Mouse (Mus musculus) forebrain, embryonic 16.5 days (tissue): ENCODE data around the gene Fignl1. TPM values are rescaled to one million over a fixed set of nuclear protein-coding genes. Genes with fewer than 3 reads are reported as not detected.
A peak's percentile ranks its signal among the peaks of the same experiment; 100 is the strongest.

Experiments
- ATAC-seq: fragments of 200-750 bp; cut with Nextera tagmentation; 2 replicates; pipeline ENCODE4 v1.8.0; 2017; ENCODE audit warnings: mild to moderate bottlenecking, moderate library complexity
- H3K27ac ChIP-seq: fragments of 300-500 bp; sonication (generic); 2 replicates; pipeline ENCODE4 v1.5.1; 2014; ENCODE audit warnings: low read length, control low read depth
- H3K27me3 ChIP-seq: fragments of 300-500 bp; sonication (generic); replicated peaks from 2 replicates; pipeline ENCODE4 v1.6.1; 2014; ENCODE audit warnings: low read length; ENCODE audit not compliant: control insufficient read depth, insufficient read depth
- H3K36me3 ChIP-seq: fragments of 300-500 bp; sonication (generic); 2 replicates; pipeline ENCODE4 v1.6.1; 2014; ENCODE audit not compliant: control insufficient read depth, insufficient read depth
- H3K4me1 ChIP-seq: fragments of 300-500 bp; sonication (generic); replicated peaks from 2 replicates; pipeline ENCODE4 v1.6.1; 2014; ENCODE audit warnings: low read length; ENCODE audit not compliant: control insufficient read depth, insufficient read depth
- H3K4me2 ChIP-seq: fragments of 300-500 bp; sonication (generic); 2 replicates; pipeline ENCODE4 v1.6.1; 2014; ENCODE audit warnings: mild to moderate bottlenecking, low read length, control low read depth
- H3K4me3 ChIP-seq: fragments of 300-500 bp; sonication (generic); replicated peaks from 2 replicates; pipeline ENCODE4 v1.5.1; 2014; ENCODE audit warnings: mild to moderate bottlenecking, low read length, control low read depth
- H3K9ac ChIP-seq: fragments of 300-500 bp; sonication (generic); replicated peaks from 2 replicates; pipeline ENCODE4 v1.6.1; 2014; ENCODE audit warnings: low read depth, low read length, control low read depth
- H3K9me3 ChIP-seq: fragments of 300-500 bp; sonication (generic); 2 replicates; pipeline ENCODE4 v1.6.1; 2016; ENCODE audit warnings: low read length; ENCODE audit not compliant: control insufficient read depth
- WGBS: fragments of 180-500 bp; shearing (Covaris S2); extraction: QIAGEN DNeasy Blood & Tissue Kit; methylation state at CpG from one replicate; pipeline ENCODE4 v1.1.7; 2014; 5-methylcytosine and 5-hydroxymethylcytosine counted together
- polyA plus RNA-seq: library from polyadenylated mRNA; unstranded; fragments of >200 nt; fragmentation: Nextera tagmentation; extraction: Ambion mirVana; gene quantifications from 2 replicates; pipeline ENCODE4 v1.2.1, GENCODE M21; 2015

The Fignl1 gene
- polyA plus RNA-seq, 1 experiment from 2014 or later: 25.5 TPM

GRCm38 (mm10) chr11:11801067-11801466 lies 7.7 kb downstream of the Fignl1 start:
- no peak overlapping the region for H3K4me3 ChIP-seq
- no peak overlapping the region for H3K4me2 ChIP-seq
- no peak for ATAC-seq
- no peaks in the 10 kb centered on the region for H3K27me3 ChIP-seq
- peaks cover 12% of the 10 kb centered on the region; the same call in 1 of the 2 replicates for H3K36me3 ChIP-seq
- no peak overlapping the region for H3K9ac ChIP-seq
- WGBS: 95% methylated on average over 9 of the region's 9 CpGs
- no peaks in the 10 kb centered on the region for H3K9me3 ChIP-seq
- no peak overlapping the region for H3K27ac ChIP-seq
- H3K4me1 ChIP-seq: no peaks in the 10 kb centered on the region

- Histone ChIP-seq H3K27me3 (no peaks in the 10 kb centered on the region), H3K4me1 (no peaks in the 10 kb centered on the region), H3K4me2 (no peak overlapping the region), H3K9me3 (no peaks in the 10 kb centered on the region), H3K36me3 (peaks cover 12% of the 10 kb centered on the region; the same call in 1 of the 2 replicates), H3K4me3 (no peak overlapping the region), H3K27ac (no peak overlapping the region), H3K9ac (no peak overlapping the region)
- WGBS: 95% methylated on average over 3 of the region's 3 CpGs
- ATAC-seq: no peak
These were observed 8.5 kb downstream of the Fignl1 start for GRCm38 (mm10) chr11:11800304-11800703.

- Histone ChIP-seq H3K4me2 (no peak overlapping the region), H3K27ac (no peak overlapping the region), H3K27me3 (no peaks in the 10 kb centered on the region), H3K4me3 (no peak overlapping the region), H3K36me3 (peaks cover 12% of the 10 kb centered on the region; the same call in 1 of the 2 replicates), H3K4me1 (no peaks in the 10 kb centered on the region), H3K9me3 (no peaks in the 10 kb centered on the region), H3K9ac (no peak overlapping the region)
- no peak for ATAC-seq
- WGBS: 97% methylated on average over 1 of the region's 1 CpGs
These were observed 10.1 kb downstream of the Fignl1 start for GRCm38 (mm10) chr11:11798690-11799089.

- Histone ChIP-seq H3K27me3 (no peaks in the 10 kb centered on the region), H3K9ac (no peak overlapping the region), H3K36me3 (no peaks in the 10 kb centered on the region), H3K27ac (no peak overlapping the region), H3K9me3 (no peaks in the 10 kb centered on the region), H3K4me1 (no peaks in the 10 kb centered on the region), H3K4me3 (no peak overlapping the region), H3K4me2 (no peak overlapping the region)
- WGBS: 96% methylated on average over 1 of the region's 1 CpGs
- ATAC-seq: no peak
These were observed 14.1 kb downstream of the Fignl1 start for GRCm38 (mm10) chr11:11794626-11795025.

GRCm38 (mm10) chr11:11788521-11788974 lies 20.2 kb downstream of the Fignl1 start:
- H3K36me3 ChIP-seq: no peaks in the 10 kb centered on the region
- no peak overlapping the region for H3K27ac ChIP-seq
- ATAC-seq: peak; percentile 94
- H3K9ac ChIP-seq: no peak overlapping the region
- no peak overlapping the region for H3K4me3 ChIP-seq
- no peaks in the 10 kb centered on the region for H3K9me3 ChIP-seq
- H3K27me3 ChIP-seq: no peaks in the 10 kb centered on the region
- H3K4me2 ChIP-seq: 0 out of 2 replicates have a peak overlapping the region, but pooled peaks have one; percentile 8
- WGBS: under 1% methylated on average over 8 of the region's 8 CpGs
- no peaks in the 10 kb centered on the region for H3K4me1 ChIP-seq

- Histone ChIP-seq H3K9me3 (no peaks in the 10 kb centered on the region), H3K4me2 (no peak overlapping the region), H3K4me1 (no peaks in the 10 kb centered on the region), H3K9ac (no peak overlapping the region), H3K4me3 (no peak overlapping the region), H3K27me3 (no peaks in the 10 kb centered on the region), H3K27ac (no peak overlapping the region), H3K36me3 (no peaks in the 10 kb centered on the region)
- WGBS: 74% methylated on average over 6 of the region's 6 CpGs
- ATAC-seq: no peak
These were observed 23.3 kb downstream of the Fignl1 start for GRCm38 (mm10) chr11:11785457-11785856.

GRCm38 (mm10) chr11:11781728-11782127 lies 27.0 kb downstream of the Fignl1 start:
- ATAC-seq: no peak

GRCm38 (mm10) chr11:11778345-11778744 lies 30.4 kb downstream of the Fignl1 start:
- H3K36me3 ChIP-seq: no peaks in the 10 kb centered on the region
- H3K9me3 ChIP-seq: no peaks in the 10 kb centered on the region
- 93% methylated on average over 6 of the region's 6 CpGs for WGBS

More at GRCm38 (mm10) chr11:11781728-11782127, 27.0 kb downstream of the Fignl1 start:
- H3K36me3 ChIP-seq: no peaks in the 10 kb centered on the region
- H3K9me3 ChIP-seq: no peaks in the 10 kb centered on the region
- no peaks in the 10 kb centered on the region for H3K27me3 ChIP-seq
- H3K4me1 ChIP-seq: no peaks in the 10 kb centered on the region
- no peak overlapping the region for H3K9ac ChIP-seq
- WGBS: 85% methylated on average over 8 of the region's 8 CpGs
- no peak overlapping the region for H3K27ac ChIP-seq
- H3K4me3 ChIP-seq: no peak overlapping the region
- H3K4me2 ChIP-seq: no peak overlapping the region

GRCm38 (mm10) chr11:11777796-11778195 lies 31.0 kb downstream of the Fignl1 start:
- H3K9ac ChIP-seq: no peak overlapping the region
- H3K36me3 ChIP-seq: no peaks in the 10 kb centered on the region
- H3K27ac ChIP-seq: no peak overlapping the region
- H3K27me3 ChIP-seq: no peaks in the 10 kb centered on the region
- H3K4me3 ChIP-seq: no peak overlapping the region
- no peaks in the 10 kb centered on the region for H3K4me1 ChIP-seq
- WGBS: 90% methylated on average over 2 of the region's 2 CpGs
- H3K4me2 ChIP-seq: no peak overlapping the region
- no peaks in the 10 kb centered on the region for H3K9me3 ChIP-seq
- no peak for ATAC-seq

More at GRCm38 (mm10) chr11:11778345-11778744, 30.4 kb downstream of the Fignl1 start:
- Histone ChIP-seq H3K9ac (no peak overlapping the region), H3K27ac (no peak overlapping the region), H3K4me1 (no peaks in the 10 kb centered on the region), H3K4me2 (no peak overlapping the region), H3K4me3 (no peak overlapping the region), H3K27me3 (no peaks in the 10 kb centered on the region)
- no peak for ATAC-seq

GRCm38 (mm10) chr11:11777246-11777645 lies 31.5 kb downstream of the Fignl1 start:
- WGBS: 81% methylated on average over 3 of the region's 3 CpGs
- Histone ChIP-seq H3K4me2 (no peak overlapping the region), H3K36me3 (no peaks in the 10 kb centered on the region), H3K4me1 (no peaks in the 10 kb centered on the region), H3K27me3 (no peaks in the 10 kb centered on the region), H3K9ac (no peak overlapping the region), H3K9me3 (no peaks in the 10 kb centered on the region), H3K4me3 (no peak overlapping the region), H3K27ac (no peak overlapping the region)
- no peak for ATAC-seq
